9 mouse cellular contexts compared by ENCODE assay signal in the genomic region with DNA sequence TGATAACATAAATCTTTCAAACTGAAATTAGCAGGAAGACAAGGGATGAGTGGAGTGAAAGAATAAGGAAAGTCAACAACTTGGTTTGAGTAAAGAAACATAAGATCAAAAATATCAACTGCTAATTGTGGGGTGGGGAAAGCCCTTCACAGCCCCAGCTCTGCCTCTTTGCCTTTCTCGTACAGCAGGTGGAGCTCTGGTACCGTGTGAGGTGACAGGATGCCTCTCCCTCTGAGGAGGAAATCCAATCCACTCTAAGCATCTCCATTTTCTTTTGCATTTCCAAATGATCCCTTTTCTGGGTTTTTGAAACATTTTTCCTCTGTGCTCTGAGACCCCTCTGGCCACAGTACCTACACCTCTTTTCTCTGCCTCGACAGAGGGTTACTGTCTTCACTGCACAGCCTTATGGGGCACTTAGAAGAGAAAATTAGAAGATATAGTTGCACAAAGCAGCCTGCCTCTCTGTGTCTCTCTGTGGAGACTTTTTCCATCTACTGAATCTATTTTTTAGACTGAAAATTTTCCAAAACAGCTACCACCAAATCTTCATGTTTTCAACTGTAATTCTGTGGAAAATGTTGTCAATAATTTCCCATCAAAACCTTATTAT. TPM values are rescaled to one million over a fixed set of nuclear protein-coding genes. Genes with fewer than 3 reads are reported as not detected.
DNase-seq lines count a peak whose midpoint lies in the region; ATAC-seq lines count a peak whose summit lies in the region.
"Had no signal": no experiment of that assay in that cellular context is flagged by ENCODE, and none has a peak within 500 bp of the region (broad histone marks: within the 10 kb centered on the region; RNA-seq: fewer than 3 reads in every experiment).

No protein-coding gene starts in this region.

- DNase-seq in CD4-positive helper T cell, adult 2 months (ENCODE audit: low read depth, low spot score) = peak; percentile 33
- DNase-seq in MN1 (ENCODE audit: low spot score) = peak; percentile 62
- peak; percentile 58 to 71 for DNase-seq in cerebellum, postnatal 4 days (ENCODE audit: low spot score in 2 of 2)
- DNase-seq in gastrocnemius, postnatal 25 days = peak; percentile 17
- DNase-seq in kidney, postnatal 36 days = peak; percentile 38 to 80
- DNase-seq in right cerebral cortex, adult 2 months (ENCODE audit: low spot score in 2 of 2) = peak; percentile 61 to 81
- no peak for DNase-seq in spleen, postnatal 4 days (ENCODE audit: low spot score in 2 of 2)

- ATAC-seq in lung, embryonic 15.5 days (ENCODE audit: borderline replicate concordance, extremely low read depth, low FRiP score, low TSS enrichment) = peak; percentile 74; the same call in 1 of the 2 replicates

- H3K4me2 ChIP-seq in lung, embryonic 15.5 days = no peak overlapping the region
- H3K4me2 ChIP-seq: heart, embryonic 15.5 days had no signal

- H3K4me3 ChIP-seq in lung, embryonic 15.5 days = no peak overlapping the region
- H3K4me3 ChIP-seq: heart, embryonic 15.5 days had no signal

- no peak overlapping the region for H3K27ac ChIP-seq in lung, embryonic 15.5 days
- H3K27ac ChIP-seq: heart, embryonic 15.5 days had no signal

- no peaks in the 10 kb centered on the region for H3K4me1 ChIP-seq in lung, embryonic 15.5 days
- H3K4me1 ChIP-seq: heart, embryonic 15.5 days had no signal

- no peaks in the 10 kb centered on the region for H3K27me3 ChIP-seq in lung, embryonic 15.5 days
- H3K27me3 ChIP-seq: heart, embryonic 15.5 days had no signal

- no peaks in the 10 kb centered on the region for H3K36me3 ChIP-seq in lung, embryonic 15.5 days
- H3K36me3 ChIP-seq: heart, embryonic 15.5 days had no signal

- H3K9ac ChIP-seq in lung, embryonic 15.5 days = no peak overlapping the region
- H3K9ac ChIP-seq: heart, embryonic 15.5 days had no signal

- H3K9me3 ChIP-seq in lung, embryonic 15.5 days = no peaks in the 10 kb centered on the region
- H3K9me3 ChIP-seq: heart, embryonic 15.5 days had no signal

- WGBS in lung, embryonic 15.5 days = 6% methylated on average over 3 of the region's 3 CpGs

RNA-seq across cellular contexts. Expression of gene 4930452B06Rik, which starts 57.4 kb away (rescaled TPM):
- total RNA-seq in gastrocnemius, postnatal 25 days (2021) = under 1 TPM in 1 of 2 experiments, not detected in 1; 0.19 TPM
- 13.1 and 13.3 TPM in 2 replicates for polyA plus RNA-seq in lung, embryonic 15.5 days (2015; fragmentation: Nextera tagmentation; extraction: Ambion mirVana)

Comparison
In these comparisons a context has a peak if more than half of its experiments do, and no peak if none do; other contexts are left out.
1. DNase-seq: peak in CD4-positive helper T cell, adult 2 months (single experiment), MN1 (single experiment), cerebellum, postnatal 4 days (2 of 2), gastrocnemius, postnatal 25 days (single experiment), kidney, postnatal 36 days (2 of 2) and right cerebral cortex, adult 2 months (2 of 2); none in spleen, postnatal 4 days (0 of 2).